Mouse (Mus musculus) thymus, postnatal 10 days (tissue): ENCODE data around the gene Slc29a4.

Source experiments
- DNase-seq, 2 experiments: peaks; one replicate each; pipeline ENCODE4 v3.0.0; 2021; ENCODE audit warnings: low spot score in 2 of 2

Gene Slc29a4

DNA sequence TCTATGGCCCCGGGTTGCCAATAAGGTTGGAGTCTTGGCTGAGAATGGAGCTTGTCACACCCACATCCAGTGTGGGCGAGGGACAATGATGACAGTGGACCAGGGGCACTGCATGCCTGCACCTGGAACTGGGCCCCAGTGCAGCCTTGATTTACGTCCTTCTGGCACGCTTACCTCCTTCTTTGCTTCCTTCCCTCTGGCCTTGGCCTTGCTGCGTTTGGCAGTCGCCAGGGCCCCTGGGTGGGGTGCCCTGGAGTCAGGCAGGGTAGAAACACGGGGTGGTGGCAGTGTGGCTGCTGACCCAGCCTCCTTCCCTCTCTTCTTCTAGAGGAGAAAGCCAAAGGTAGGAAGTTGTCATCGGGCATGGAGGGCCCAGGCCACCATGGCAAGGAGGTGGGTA, 47.6 kb downstream of the Slc29a4 start:
- no peak for DNase-seq

DNA sequence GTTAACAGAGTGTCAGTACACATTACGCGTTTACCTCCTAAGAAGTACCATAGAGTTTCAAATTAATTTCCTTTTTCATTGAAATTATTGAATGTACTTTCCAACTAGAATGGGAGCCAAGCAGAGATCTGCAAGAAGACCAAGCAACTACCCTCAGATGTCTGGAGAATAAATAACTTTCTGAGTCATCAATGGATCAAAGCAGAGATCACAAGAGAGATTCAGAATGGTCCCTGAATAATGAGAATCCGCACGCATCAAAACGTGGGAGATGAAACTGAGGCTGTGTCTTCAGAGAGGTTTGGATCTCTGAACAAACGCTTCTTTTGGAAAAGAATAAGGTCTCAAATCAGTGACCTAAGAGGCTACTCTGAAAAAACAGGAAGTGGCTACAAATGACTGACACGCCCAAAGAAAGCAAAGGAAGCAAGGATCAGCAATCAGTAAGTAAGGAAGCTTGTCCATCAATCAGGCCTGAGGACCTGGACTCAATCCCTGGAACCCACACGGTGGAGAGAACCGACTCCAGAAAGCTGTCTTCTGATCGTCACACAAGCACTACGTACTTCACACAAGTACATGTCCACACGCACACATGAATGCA, 54.8 kb downstream of the Slc29a4 start:
- DNase-seq: no peak

DNA sequence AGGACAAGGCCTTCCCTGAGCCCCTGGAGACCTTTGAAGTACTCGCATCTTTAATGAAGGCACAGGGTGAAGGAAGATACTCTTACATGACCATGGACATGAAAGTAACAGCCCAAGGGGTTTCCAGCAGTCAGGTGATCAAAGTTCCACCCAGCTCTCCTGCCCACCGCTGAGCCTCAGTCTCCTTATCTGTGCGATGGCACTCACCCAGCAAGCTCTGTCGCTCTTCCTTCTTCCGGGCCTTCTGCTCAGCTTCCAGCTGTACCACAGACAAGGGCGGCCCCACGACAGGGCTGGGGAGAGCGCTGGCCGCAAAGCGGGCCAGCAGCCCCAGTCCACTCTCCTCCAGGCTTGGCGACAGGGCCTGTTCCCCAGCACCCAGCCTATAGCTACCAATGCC, 57.9 kb downstream of the Slc29a4 start:
- no peak for DNase-seq

DNA sequence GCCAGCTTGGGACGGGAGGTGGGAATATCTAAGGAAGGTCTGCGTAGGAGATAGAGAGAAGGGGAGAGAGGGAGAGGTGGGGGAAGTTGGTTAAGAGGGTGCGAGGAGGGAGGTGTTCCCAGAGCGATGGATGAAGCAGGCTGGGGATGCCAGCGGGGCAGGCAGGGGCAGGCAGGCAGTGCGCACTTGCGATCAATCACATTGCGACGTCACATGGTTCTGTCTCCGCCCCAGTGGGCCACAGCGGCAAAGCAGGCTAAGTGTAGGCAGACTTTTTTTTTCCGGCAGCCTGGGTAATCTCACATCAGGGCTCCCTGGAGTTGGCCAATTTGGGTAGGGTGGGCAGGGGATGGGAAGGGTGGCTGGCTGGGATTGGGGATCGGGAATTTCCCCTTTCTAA, 59.9 kb downstream of the Slc29a4 start:
- DNase-seq: no peak

DNA sequence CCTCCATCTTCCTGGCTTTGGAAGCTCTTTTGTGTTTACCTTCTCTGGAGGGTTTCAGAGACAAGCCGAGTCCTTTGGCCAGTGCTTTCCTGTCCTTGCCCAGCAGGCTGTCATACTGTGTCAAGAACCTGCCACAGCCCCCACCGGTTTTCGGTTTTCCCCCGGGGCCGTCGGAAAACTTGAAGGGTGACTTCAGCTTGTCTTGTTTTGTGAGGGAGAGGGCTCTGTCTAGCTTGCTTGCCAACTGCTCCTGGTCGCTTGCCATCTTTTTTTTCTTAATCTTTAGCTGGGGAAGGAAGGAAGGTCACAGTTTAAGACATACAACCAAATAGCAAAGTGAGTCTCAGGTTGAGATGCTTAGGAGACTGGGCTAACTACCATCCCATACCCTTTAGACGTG, 67.5 kb downstream of the Slc29a4 start:
- DNase-seq: no peak

DNA sequence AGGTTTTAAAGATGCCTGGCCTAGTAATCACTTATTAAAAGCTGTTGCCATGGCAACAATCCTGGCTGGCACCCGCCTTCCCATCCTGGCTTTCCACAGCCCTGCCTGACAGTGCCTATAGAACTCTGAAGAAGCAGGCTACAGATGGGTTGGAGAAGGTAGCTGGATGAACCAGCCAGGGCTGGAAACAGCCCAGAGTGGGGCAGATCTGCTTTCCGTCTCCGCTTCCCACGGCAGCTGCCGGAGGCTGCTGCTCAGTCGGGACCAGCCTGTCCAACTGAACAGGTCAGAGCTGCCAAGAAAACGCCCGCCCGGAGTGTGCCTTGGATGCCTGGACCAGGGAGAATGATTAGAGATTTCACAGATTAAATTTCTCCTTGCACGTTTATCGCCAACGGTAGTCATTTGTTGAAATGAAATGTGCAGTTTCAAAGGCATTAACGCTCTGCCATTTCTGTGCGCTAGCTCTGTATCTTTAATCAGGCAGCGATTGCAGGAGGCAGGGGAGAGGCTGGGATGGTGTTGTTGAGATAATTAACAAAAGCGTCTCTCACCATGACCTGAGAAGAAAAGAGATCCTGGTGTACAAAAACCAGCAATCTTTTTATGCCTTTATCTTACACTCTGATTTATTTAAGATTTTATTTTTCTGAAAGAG, 69.1 kb downstream of the Slc29a4 start:
- DNase-seq: no peak

DNA sequence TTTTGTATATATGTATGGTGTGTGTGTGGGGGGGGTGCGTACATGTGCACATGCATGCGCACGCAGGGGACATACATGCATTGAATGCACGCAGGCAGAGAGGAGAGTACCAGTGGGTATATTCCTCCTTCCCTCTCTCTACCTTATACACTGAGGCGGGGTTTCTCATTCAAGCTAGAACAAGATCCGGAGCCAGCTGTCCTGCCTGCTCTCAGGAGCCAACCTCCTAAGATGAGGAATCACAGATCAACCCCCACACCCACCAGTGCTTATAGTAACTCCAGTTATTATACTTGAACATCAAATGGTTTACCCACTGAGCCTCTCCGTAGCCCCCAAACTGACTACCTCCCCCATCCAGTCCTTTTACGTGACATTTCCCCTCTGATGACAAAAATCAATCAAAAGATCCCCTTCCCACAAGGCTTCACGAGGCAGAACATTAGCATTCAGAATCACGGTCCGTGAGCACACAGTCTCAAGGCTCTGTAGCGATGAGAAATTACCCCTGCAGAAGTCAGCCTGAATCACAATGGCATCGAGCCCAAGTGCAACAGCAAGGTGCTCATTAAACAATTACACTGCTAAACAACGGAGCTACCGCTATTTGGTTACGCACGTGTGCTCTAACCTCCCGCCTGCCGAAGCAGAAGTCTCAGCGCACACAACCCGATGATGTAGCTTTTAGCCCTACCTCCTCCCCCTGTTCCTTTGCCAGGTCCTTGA, 69.9 kb downstream of the Slc29a4 start:
- no peak for DNase-seq

DNA sequence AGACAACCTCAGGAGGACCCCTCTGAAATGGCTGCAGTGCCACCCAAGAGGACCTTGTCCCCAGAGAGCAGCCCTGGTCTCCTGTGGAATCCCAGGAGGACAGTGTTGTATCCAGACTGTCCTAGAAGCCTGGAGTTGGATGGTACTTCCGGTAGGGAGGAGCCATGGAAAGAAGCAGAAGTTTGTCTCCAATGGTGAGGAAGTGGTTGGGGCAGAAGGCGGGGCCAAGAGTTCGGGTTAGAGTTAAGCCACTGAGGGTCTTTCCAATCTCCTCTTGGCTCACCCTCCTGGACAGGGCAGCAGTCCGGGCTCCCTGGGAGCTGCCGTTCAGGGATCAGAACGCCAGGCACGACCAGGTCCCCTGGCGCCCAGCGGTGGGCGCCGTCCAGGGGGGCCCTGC, 72.0 kb downstream of the Slc29a4 start:
- no peak for DNase-seq

DNA sequence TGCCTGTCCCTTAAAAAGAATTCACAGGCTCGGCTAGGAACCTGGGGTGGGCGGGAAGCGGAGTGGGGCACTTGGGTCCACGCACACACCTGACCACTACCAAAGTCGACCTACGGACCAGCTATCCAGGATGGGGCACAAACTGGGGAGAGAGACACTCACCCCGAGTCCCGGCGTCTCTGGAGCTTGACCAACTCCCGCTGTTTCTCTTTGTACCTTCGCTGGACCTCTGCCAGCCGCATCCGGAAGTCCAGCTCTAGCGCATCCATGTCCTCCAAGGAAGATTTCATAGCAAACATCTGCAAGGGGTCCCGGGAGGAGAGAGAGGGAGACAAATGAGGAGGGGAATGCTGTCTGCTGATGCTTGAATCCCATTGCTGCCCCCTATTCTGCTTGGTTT, 72.6 kb downstream of the Slc29a4 start:
- no peak for DNase-seq

DNA sequence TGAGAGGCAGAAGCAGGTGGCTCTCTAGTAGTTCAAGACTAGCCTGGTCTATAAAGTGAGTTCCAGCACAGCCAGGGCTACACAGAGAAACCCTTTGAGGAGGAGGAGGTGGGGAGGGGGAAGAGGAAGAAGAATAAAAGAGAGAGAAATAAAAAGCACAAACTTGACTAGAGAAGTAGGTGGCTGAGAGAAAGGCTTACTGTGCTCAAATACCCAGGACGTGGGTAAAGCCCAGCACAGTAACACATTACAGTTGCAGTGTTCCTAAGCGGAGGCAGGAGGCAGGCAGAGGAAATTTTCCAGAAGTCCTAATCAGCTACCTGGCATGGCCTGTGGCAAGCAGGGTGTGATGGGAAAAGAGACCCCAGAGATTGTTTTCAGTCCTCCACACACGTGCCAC, 74.4 kb downstream of the Slc29a4 start:
- DNase-seq: no peak

DNA sequence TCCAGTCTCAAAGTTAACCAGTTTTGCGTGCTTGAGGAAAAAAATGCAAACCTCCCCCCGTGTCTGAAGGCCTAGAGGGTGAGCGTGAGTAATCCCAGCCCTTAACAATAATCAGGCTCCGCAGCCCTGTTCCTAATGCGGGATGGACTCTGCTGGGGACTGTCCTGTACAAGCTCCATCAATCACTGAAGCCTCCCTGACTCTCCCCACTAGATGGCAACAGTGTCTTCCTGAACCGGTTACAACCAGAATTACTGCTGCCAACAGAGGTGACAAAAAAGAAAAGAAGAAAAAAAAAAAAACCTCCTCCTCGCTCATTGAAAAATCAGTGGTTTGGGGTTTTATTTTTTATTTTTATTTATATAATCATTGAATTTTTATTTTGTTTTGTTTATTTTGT, 75.6 kb downstream of the Slc29a4 start:
- peak in 1 of 2 experiments; percentile 57 for DNase-seq

DNA sequence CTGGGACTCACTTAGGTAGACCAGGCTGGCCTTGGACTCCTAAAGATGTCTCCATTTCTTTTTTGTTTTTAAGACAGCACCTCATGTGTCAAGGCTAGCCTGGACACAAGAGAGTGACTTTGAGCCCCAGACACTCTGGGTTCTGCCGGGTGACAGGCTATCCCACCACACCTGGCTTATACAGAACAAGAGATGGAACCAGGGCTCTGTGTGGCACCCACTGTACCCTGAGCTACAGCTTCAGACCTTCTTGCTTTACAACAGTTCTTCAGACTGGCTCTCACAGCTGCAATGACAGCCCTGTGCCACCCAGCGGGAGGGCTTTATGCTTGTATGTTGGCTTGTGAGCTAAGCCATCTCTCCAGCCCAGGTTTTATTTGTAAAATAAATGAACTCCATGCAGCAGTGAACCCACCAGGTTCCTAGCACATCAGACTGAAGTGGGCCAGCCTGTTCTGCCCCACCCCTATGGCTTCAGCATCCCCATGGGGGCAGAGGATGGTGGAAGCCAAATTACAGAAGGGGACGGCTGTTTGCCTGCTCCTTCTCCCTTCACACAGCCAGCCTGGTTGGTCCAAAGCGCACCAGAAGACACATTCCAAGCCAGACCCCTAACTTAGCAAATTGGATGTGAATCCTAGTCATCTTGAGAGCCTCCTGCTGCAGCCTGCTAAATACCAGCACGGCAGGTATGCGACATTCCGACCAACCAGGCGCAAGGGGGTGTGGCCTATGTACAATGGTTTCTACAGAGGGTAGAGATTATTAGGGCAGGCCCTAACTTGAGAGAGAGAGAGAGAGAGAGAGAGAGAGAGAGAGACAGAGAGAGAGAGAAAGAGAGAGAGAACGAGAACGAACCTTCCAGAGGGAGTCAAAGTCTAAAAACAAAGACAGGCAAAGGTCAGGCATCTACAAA, 76.3 kb downstream of the Slc29a4 start:
- no peak for DNase-seq

DNA sequence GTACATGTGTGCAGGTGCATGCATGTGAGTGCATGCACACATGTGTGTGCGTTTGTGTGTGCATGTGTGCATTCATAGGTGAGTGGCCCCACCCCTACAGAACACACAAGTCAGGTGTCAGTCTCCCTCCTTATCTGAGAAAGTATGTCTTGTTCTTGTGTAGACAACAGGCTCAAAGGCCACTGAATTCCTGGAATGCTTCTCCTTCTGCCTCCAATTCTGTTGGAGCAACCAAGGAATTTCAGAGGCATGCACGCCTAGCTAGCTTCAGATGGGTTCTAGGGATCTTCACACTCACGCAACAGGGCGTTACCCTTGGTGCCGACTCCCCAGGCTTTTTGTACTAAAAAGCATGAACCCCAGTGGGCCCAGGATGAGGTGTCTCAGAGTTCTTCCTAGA, 77.3 kb downstream of the Slc29a4 start:
- no peak for DNase-seq

DNA sequence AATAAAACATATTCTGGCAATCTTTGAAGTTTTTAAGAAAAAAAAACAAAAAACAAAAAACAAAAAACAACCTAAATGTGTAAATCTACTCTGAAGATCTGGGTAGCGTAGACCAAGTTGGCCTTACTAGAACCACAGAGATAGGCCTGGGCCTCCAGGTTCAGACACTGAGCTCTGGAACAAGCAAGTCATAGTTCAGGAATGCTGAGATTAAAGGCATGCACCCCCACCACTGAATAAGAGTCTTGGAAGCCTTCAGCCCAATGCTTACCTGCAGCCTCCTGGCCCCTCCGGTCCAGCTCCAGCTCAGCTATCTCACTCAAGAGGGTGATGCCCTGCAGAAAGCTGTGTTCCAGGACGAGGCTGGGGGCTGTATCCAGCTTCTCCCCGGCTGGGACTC, 78.7 kb downstream of the Slc29a4 start:
- DNase-seq: no peak

DNA sequence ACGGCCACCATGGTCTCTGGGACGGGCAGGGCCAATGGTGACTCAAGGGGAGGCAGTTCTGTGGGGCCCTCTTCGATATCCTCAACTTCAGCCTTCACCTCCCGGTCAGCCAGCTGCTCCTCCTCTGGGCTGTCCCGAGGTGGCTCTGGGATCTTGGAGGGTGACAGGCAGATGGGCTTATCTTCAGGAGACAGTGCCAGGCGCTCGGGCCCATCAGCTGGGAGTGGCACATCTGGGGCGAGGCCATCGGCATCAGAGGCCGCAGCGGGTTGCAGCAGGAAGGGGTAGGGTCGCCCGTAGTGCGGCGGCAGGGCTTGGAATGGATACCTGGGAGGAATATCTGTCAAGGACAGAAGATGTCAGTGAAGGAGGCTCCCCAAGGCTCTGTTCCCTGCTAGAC, 79.7 kb downstream of the Slc29a4 start:
- no peak for DNase-seq
